Mouse (Mus musculus): ENCODE results near the gene Sergef.

- TF ChIP-seq MAFK (IDR thresholded peaks at IDR 0.05; ENCODE audit: insufficient read depth, low read depth, low read length) (no peak), HCFC1 (IDR thresholded peaks at IDR 0.05; ENCODE audit: borderline replicate concordance, insufficient read depth, low read length) (no peak), ZNF384 (IDR thresholded peaks at IDR 0.05; ENCODE audit: low read depth, low read length) (no peak), CHD2 (IDR thresholded peaks at IDR 0.05; ENCODE audit: low read depth, low read length) (no peak), ZC3H11A (IDR thresholded peaks at IDR 0.05; ENCODE audit: borderline replicate concordance, low read depth, low read length) (no peak)
These were observed 11.1 kb downstream of the Sergef start for GRCm38 (mm10) chr7:46628375-46628975.

Data from ES-E14 (cell line).